Mouse (Mus musculus) intestine, embryonic 15.5 days (tissue): ENCODE data around the gene Fam186a. TPM values are rescaled to one million over a fixed set of nuclear protein-coding genes. Genes with fewer than 3 reads are reported as not detected.
A peak's percentile ranks its signal among the peaks of the same experiment; 100 is the strongest.
"Not testable (repeated sequence)": the region's sequence is repeated elsewhere in the genome, so short reads cannot be mapped to it uniquely, and the experiment has no call there.

Experiments
- ATAC-seq: fragments of 200-750 bp; cut with Nextera tagmentation; 2 replicates; pipeline ENCODE4 v1.8.0; 2017; ENCODE audit warnings: moderate TSS enrichment, moderate library complexity
- H3K27ac ChIP-seq: fragments of 300-500 bp; sonication (generic); 2 replicates; pipeline ENCODE4 v1.5.1; 2015; ENCODE audit warnings: mild to moderate bottlenecking, inconsistent platforms
- H3K27me3 ChIP-seq: fragments of 300-500 bp; sonication (generic); replicated peaks from 2 replicates; pipeline ENCODE4 v1.6.1; 2015; ENCODE audit warnings: inconsistent platforms
- H3K36me3 ChIP-seq: fragments of 300-500 bp; sonication (generic); 2 replicates; pipeline ENCODE4 v1.6.1; 2015; ENCODE audit warnings: inconsistent platforms
- H3K4me1 ChIP-seq: fragments of 300-500 bp; sonication (generic); replicated peaks from 2 replicates; pipeline ENCODE4 v1.6.1; 2015; ENCODE audit warnings: inconsistent platforms
- H3K4me2 ChIP-seq: fragments of 300-500 bp; sonication (generic); replicated peaks from 2 replicates; pipeline ENCODE4 v1.6.1; 2015; ENCODE audit warnings: mild to moderate bottlenecking, inconsistent platforms
- H3K4me3 ChIP-seq: fragments of 300-500 bp; sonication (generic); replicated peaks from 2 replicates; pipeline ENCODE4 v1.5.1; 2015; ENCODE audit warnings: inconsistent platforms
- H3K9ac ChIP-seq: fragments of 300-500 bp; sonication (generic); 2 replicates; pipeline ENCODE4 v1.6.1; 2015; ENCODE audit warnings: inconsistent platforms
- H3K9me3 ChIP-seq: fragments of 300-500 bp; sonication (generic); 2 replicates; pipeline ENCODE4 v1.6.1; 2016; ENCODE audit warnings: inconsistent platforms
- WGBS: fragments of 180-500 bp; shearing (Covaris S2); methylation state at CpG from one replicate; pipeline ENCODE4 v1.1.7; 2015; 5-methylcytosine and 5-hydroxymethylcytosine counted together
- polyA plus RNA-seq: library from polyadenylated mRNA; unstranded; fragments of >200 nt; fragmentation: Nextera tagmentation; extraction: Ambion mirVana; gene quantifications from 2 replicates; pipeline ENCODE4 v1.2.1, GENCODE M21; 2015

Fam186a gene
- polyA plus RNA-seq, 1 experiment from 2014 or later: not detected

DNA sequence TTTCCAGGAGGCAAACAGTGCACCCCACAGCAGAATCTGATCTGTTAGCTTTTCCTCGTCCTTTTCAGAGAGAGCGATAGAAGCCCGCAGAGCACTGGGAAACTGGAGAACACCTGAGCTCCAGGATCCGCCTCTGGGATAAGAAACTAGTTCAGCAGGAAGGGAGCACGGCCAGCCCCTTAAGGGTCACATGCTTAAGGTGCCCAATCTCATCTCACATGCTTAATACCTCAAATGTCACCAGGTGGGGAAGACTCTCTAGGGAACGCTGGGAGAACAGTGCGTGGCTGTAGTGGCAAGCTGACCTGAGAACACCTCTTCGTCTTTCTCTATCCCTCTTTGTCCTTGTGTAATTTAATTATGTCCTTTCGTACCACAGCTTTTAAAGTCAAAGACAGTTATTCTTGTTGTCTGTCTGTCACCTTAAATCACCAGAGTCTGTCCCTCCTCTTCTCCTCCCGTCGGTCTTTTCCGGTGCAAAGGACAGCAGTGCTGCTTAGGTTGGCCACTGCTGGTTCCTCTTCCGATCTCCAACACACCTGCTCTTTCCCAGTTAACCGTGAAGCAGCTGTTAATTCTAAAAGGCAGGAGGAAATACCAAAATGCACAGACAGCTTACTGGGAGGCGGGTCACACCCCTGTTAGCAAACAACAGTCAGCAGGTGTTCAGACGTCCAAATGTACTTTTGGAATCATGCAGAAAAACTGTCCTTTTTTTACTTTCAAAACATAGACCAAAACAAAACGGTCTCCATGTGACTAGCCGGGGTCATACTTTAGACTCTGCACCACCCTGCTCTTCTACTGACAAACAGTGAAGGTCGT, 76.2 kb downstream of the Fam186a start:
- H3K27me3 ChIP-seq: no peaks in the 10 kb centered on the region
- H3K4me1 ChIP-seq: peaks cover 13% of the 10 kb centered on the region
- peak overlapping the region; percentile 11; the same call in 1 of the 2 replicates for H3K4me3 ChIP-seq
- ATAC-seq: peak; percentile 88
- H3K9ac ChIP-seq: peak overlapping the region; percentile 29; the same call in 1 of the 2 replicates
- H3K4me2 ChIP-seq: peak overlapping the region; percentile 46
- H3K36me3 ChIP-seq: no peaks in the 10 kb centered on the region
- H3K27ac ChIP-seq: peak overlapping the region; percentile 87
- 32% methylated on average over 19 of the region's 19 CpGs for WGBS
- H3K9me3 ChIP-seq: no peaks in the 10 kb centered on the region

- H3K4me2 ChIP-seq: peak overlapping the region; percentile 28; the same call in 1 of the 2 replicates
- H3K9me3 ChIP-seq: no peaks in the 10 kb centered on the region
- H3K27me3 ChIP-seq: no peaks in the 10 kb centered on the region
- no peak overlapping the region for H3K4me3 ChIP-seq
- no peaks in the 10 kb centered on the region for H3K36me3 ChIP-seq
- H3K27ac ChIP-seq: peak overlapping the region; percentile 87
- whole genome bisulfite sequencing: 34% methylated on average over 8 of the region's 8 CpGs
- no peak overlapping the region for H3K9ac ChIP-seq
- ATAC-seq: no peak
- H3K4me1 ChIP-seq: peaks cover 13% of the 10 kb centered on the region
Measured at GRCm38 (mm10) chr15:99889275-99889874, 77.5 kb downstream of the Fam186a start.

GRCm38 (mm10) chr15:99887130-99887529, 79.7 kb downstream of the Fam186a start:
- WGBS: 99% methylated on average over 2 of the region's 2 CpGs
- H3K27ac ChIP-seq, H3K9ac ChIP-seq, H3K4me2 ChIP-seq, H3K9me3 ChIP-seq, H3K36me3 ChIP-seq, H3K4me3 ChIP-seq, H3K4me1 ChIP-seq, ATAC-seq, H3K27me3 ChIP-seq: not testable (repeated sequence)

DNA sequence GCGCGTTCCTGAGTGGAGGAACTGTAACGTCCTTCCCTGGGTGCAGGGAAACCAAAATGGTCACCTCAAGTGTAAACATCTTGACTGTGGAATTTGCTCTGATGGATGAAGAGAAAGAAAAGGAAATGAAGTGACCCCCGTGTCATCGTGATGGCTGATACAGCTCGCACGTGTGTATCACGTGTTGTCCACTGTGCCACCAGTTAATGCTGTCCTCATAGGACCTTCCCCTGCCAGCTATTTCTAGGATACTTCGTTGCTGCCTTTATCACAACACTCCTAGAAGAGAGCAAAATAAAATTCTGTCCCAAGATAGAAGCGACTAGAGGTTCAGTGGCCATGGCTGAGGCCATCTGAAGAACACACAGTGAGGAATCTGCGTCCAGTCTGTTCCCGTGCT, 82.8 kb downstream of the Fam186a start:
- Histone ChIP-seq H3K27ac (no peak overlapping the region), H3K4me3 (no peak overlapping the region), H3K36me3 (no peaks in the 10 kb centered on the region), H3K9me3 (no peaks in the 10 kb centered on the region), H3K4me1 (peaks cover 2% of the 10 kb centered on the region), H3K4me2 (no peak overlapping the region), H3K27me3 (no peaks in the 10 kb centered on the region), H3K9ac (no peak overlapping the region)
- ATAC-seq: no peak
- WGBS: 75% methylated on average over 12 of the region's 12 CpGs

- H3K4me3 ChIP-seq: no peak overlapping the region
- no peaks in the 10 kb centered on the region for H3K4me1 ChIP-seq
- no peak overlapping the region for H3K4me2 ChIP-seq
- 81% methylated on average over 5 of the region's 5 CpGs for WGBS
- H3K27me3 ChIP-seq: no peaks in the 10 kb centered on the region
- peaks cover 3% of the 10 kb centered on the region; the same call in 1 of the 2 replicates for H3K36me3 ChIP-seq
- no peak overlapping the region for H3K9ac ChIP-seq
- no peaks in the 10 kb centered on the region for H3K9me3 ChIP-seq
- no peak overlapping the region for H3K27ac ChIP-seq
- no peak for ATAC-seq
Measured at GRCm38 (mm10) chr15:99878541-99878940, 88.3 kb downstream of the Fam186a start.

DNA sequence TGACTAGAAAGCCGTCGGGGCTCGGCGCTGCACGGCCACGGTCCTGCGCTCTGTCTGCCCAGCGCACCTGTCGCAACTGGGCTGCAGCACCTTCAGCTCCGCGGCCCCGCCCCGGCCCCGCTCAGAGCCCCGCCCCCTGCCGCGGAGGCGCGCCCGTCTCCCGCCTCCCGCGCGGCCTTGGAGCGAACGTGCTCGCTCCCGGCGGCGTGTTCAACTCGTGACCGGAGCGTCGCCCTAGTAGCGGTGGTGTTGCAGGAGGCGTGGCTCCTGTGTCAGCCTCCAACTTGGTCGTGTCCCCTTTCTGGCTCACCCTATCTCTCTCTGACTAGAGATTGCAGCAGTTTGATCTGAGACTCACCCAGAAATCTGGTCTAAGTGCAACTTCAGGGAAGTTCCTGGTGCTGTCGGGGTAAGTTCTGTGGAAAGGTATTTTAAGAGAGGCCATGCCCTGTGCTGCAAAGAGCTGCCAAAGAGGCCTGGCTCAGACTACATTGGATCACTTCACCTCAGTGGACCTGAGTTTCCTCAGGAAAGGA, 91.5 kb downstream of the Fam186a start, which contains the start of gene Lima1:
TSS of gene Lima1 (minus strand) at position 123 of the 536 bp plus-strand sequence.
- Histone ChIP-seq H3K27ac (peak within 1 kb of the TSS; percentile 91), H3K9ac (peak within 1 kb of the TSS; percentile 83), H3K27me3 (no peaks in the 10 kb centered on the region), H3K9me3 (no peaks in the 10 kb centered on the region), H3K36me3 (peaks cover 3% of the 10 kb centered on the region; the same call in 1 of the 2 replicates), H3K4me1 (no peaks in the 10 kb centered on the region), H3K4me3 (peak within 1 kb of the TSS; percentile 79), H3K4me2 (peak within 1 kb of the TSS; percentile 94)
- peak; percentile 96 for ATAC-seq
- under 1% methylated on average over 38 of the region's 38 CpGs for WGBS

- 4% methylated on average over 30 of the region's 30 CpGs for WGBS
- Histone ChIP-seq H3K27ac (peak overlapping the region; percentile 91), H3K4me1 (no peaks in the 10 kb centered on the region)
Measured at GRCm38 (mm10) chr15:99874612-99875333, 92.1 kb downstream of the Fam186a start.

GRCm38 (mm10) chr15:99872543-99872942, 94.3 kb downstream of the Fam186a start:
- H3K27ac ChIP-seq: no peak overlapping the region
- no peaks in the 10 kb centered on the region for H3K27me3 ChIP-seq
- H3K36me3 ChIP-seq: no peaks in the 10 kb centered on the region
- no peak for ATAC-seq
- H3K9me3 ChIP-seq: no peaks in the 10 kb centered on the region
- H3K4me1 ChIP-seq: peaks cover 3% of the 10 kb centered on the region; the same call in 1 of the 2 replicates
- H3K4me3 ChIP-seq: no peak overlapping the region
- peak overlapping the region; percentile 39; the same call in 1 of the 2 replicates for H3K4me2 ChIP-seq
- 78% methylated on average over 3 of the region's 3 CpGs for WGBS
- H3K9ac ChIP-seq: no peak overlapping the region

More at GRCm38 (mm10) chr15:99874612-99875333, 92.1 kb downstream of the Fam186a start:
- H3K4me3 ChIP-seq: peak overlapping the region; percentile 79
- H3K9ac ChIP-seq: peak overlapping the region; percentile 83
- H3K27me3 ChIP-seq: no peaks in the 10 kb centered on the region
- no peaks in the 10 kb centered on the region for H3K9me3 ChIP-seq
- H3K4me2 ChIP-seq: peak overlapping the region; percentile 94
- H3K36me3 ChIP-seq: peaks cover 3% of the 10 kb centered on the region; the same call in 1 of the 2 replicates
- peak; percentile 82 for ATAC-seq

Other genes starting within 250 kb of the Fam186a start
- gene Gpd1, start 249.5 kb downstream of the Fam186a start, polyA plus RNA-seq: 11.6 and 15.5 TPM in 2 replicates
- gene Cox14, start 241.4 kb downstream of the Fam186a start, polyA plus RNA-seq: 187 and 218 TPM in 2 replicates
- 48.1 and 49.5 TPM in 2 replicates for gene Cers5, start 194.2 kb downstream of the Fam186a start, polyA plus RNA-seq
- 86.5 and 96.4 TPM in 2 replicates for gene Lima1, start 91.6 kb downstream of the Fam186a start, polyA plus RNA-seq
- gene Larp4, start 3.0 kb upstream of the Fam186a start, polyA plus RNA-seq: 40.5 and 46.4 TPM in 2 replicates
- 7.6 and 8.1 TPM in 2 replicates for gene Dip2b, start 71.6 kb upstream of the Fam186a start, polyA plus RNA-seq